Mouse (Mus musculus): ENCODE results near the gene Gtpbp3. TPM values are rescaled to one million over a fixed set of nuclear protein-coding genes. Genes with fewer than 3 reads are reported as not detected.
"Not testable (repeated sequence)": the region's sequence is repeated elsewhere in the genome, so short reads cannot be mapped to it uniquely, and the experiment has no call there.

The Gtpbp3 gene
- total RNA-seq, 2 experiments from 2014 or later = 16.4 to 18.7 TPM

DNA sequence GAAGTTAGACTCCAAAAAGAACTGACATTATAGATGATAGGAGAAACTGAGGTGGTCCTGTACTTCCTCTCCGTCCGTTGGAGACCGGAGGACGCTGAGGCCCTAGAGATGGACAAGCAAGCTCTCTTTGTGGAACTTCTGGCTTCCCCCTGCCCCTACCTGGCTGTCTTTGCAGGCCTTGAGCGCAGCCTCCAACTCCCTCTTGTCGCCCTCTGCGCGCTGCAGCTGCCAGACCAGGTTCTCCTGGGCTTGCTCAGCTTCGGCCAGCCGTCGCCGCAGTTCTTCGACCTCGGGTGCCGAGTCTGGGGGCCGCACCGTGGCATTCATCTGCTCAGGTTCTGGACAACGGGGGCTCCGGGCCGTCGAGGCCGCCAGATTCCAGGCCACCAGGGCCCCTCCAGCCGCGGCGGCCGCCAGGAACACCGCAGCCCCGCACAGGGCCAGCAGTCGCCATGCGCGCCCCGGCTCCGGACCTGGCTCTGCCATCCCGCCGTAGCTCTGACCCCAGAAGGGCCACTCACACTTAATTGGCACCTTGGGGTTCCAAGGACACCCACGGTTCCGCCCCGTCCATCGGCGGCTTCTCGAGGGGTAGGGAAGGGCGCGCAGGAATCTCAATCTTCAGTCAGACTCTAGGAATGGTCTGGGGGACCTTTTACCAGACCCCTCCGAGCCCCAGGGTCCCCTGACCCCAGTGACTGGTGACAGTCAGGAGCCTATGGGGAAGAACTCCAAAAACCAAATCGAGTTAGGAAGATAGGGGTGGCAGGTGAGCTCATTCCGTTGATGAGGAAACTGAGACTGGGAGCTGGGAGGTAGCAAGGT is 37.5 kb downstream of the Gtpbp3 start, which contains the start of gene Ccdc194:
Ccdc194 (minus strand) TSS at position 486 of the 825 bp plus-strand sequence.
- no peak for DNase-seq
- intact Hi-C loops (cut with DNase I) = no loop called here

DNA sequence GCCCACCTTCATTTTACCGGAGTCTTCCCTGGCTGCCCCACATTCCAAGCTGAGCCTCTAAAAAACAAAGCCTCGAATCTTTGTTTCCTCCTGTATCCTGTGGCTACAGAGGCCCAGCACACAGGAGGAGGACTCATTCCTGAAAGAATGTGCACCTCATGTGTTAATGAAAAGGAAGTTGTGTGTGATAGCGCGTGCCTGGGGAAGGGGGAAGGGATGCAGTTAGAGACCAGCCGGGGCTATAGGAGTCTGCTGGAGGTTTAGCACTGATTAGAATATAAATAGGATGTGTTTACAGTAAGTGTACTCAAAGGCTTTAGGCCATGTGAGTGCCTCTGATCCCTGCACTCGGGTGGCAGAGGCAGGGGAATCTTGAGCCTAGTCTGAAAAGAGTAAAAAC is 38.4 kb downstream of the Gtpbp3 start:
- intact Hi-C loops (cut with DNase I) = no loop called here
- no peak for DNase-seq

DNA sequence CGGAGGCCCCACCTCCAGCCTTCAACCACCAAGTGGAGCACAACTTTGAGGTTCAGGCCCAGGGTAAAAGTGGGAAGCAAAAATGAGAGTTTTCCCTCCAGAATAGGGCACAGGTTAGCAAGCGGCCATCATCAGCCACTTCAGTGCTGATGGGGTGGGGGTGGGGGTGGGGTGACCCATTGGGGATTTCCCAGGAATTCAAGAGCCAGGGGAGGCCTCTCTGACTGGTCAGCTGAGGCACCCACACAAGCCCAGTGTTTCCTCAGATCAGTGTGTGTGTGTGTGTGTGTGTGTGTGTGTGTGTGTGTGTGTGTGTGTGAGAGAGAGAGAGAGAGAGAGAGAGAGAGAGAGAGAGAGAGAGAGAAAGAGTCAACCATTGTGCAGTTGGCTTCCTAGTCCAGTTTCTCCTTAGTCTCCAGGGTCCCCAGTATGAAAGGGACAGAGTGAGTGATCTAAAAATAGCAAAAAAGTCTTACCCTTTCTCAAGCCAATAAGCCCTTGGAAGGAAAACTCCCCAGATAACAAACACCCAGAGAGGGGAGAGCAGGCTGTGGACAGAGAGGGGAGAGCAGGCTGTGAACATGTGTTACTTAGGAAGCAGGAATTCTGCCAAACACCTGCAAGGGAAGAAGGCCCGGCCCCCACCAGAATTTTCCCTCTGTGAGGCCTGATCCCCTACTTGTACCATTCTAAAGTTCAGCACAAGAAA is 39.4 kb downstream of the Gtpbp3 start:
- intact Hi-C loops (cut with DNase I) = no loop called here
- DNase-seq = peak in 1 of 2 experiments; percentile 40

DNA sequence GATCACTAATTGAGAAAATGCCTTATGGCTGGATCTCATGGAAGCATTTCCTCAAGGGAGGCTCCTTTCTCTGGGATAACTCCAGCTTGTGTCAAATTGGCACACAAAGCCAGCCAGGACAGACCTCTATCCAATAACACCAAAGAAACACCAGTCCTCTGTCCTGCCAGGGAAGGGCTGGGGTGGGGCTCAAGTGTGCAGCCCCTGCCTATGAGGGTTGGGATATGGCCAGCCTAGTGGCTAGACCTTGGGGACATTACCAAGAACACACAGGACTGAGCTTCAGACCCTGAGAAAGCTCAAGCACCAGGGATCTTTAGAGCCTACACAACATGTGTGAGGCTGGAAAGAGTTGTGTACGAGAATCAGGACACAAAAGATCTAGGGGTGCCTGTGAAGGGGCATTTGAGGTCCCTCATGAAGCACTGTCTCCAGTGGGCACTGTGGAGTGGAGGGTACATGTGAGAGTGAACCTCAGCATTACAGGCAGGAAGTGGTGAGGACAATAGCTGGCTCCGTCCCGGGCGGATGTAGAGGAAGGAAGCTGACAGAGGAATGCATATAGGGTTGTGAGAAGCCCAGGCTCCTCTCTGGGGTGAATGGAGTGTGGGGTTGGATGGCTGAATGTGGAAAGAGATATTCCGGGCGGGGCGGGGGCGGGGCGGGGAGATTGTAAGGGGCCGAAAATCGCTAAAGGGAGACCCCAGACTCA is 40.6 kb downstream of the Gtpbp3 start:
- peak; percentile 45 to 48 for DNase-seq
- intact Hi-C loops (cut with DNase I) = no loop called here

DNA sequence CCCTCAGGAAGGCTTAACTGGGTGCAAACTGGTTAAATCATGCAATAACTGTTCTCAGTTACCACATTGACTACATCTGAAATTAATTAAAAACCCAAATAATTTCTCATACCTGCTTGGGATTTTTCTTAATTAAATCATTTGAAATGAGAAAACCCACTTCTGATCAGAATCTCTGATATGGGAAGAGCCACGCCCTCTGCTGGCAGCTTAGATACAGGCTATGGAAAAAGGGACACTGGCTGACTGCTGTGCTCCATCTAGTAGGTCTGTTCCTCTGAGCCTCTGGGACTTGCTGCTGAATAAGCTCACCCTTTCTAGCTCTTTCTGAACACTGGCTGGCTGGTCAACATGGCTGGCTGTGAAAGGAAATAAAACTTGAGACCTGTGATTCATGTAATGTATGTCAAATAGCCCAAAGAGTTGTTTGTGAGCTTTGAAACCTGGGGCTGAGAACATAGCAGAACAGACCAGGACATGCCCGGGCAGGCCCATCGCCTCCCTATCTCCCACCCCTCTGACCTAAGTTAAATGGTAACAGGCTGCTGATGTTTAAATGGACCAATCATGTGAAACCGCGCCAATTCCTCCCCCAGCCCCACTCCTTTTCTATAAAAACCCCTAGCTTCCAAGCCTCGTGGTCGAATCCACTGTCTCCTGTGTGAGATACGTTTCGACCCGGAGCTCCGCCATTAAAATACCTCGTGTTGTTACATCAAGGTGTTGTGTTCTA is 43.0 kb downstream of the Gtpbp3 start:
- intact Hi-C loops (cut with DNase I) = not testable (repeated sequence)
- DNase-seq = peak in 1 of 2 experiments; percentile 42

DNA sequence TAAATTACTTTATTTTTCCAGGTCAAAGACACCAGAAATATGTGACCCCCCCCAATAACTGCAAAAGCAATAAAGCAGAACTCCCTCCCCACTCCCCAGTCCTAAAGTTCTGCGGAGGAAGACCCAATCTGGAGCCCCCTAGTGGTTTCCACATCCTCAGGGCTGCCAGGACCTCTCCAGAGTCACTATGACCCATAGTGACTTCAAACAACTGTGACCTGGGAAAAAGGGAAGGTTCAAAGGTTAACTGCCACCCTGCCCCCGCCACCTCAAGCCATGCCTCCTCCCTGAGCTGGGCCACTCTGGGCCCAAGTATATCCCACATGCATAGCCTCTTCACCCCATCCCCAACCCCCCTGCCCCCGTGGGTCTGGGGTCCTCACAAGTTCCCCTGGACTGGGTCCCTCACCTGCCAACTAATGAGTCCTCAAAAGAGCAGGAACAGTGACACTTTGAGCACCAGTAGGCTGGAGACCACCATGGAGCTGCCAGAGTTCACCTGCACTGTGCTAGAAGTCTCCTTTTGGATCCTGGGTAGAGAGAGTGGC is 46.4 kb downstream of the Gtpbp3 start:
- no peak for DNase-seq
- intact Hi-C loops (cut with DNase I) = no loop called here

DNA sequence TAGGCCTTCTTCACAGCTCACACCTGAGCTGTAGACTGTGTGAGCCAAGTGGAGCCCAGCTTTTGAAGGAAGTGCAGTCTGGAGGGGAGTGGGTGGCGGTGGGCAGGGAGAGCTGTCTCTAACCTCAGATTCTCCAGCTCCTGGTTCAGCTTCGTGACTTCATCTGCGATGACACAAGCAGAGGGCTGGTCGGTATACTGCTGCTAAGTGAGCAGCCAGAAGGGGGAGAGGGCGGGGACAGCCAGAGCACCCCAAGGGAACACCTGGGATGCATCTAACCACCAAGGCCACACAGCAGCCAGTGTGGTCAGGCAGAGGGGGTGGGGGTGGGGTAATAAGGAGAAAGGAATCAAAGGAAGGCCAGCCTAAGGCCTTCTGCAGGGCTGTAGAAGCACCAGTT is 47.8 kb downstream of the Gtpbp3 start:
- intact Hi-C loops (cut with DNase I) = no loop called here
- DNase-seq = no peak

DNA sequence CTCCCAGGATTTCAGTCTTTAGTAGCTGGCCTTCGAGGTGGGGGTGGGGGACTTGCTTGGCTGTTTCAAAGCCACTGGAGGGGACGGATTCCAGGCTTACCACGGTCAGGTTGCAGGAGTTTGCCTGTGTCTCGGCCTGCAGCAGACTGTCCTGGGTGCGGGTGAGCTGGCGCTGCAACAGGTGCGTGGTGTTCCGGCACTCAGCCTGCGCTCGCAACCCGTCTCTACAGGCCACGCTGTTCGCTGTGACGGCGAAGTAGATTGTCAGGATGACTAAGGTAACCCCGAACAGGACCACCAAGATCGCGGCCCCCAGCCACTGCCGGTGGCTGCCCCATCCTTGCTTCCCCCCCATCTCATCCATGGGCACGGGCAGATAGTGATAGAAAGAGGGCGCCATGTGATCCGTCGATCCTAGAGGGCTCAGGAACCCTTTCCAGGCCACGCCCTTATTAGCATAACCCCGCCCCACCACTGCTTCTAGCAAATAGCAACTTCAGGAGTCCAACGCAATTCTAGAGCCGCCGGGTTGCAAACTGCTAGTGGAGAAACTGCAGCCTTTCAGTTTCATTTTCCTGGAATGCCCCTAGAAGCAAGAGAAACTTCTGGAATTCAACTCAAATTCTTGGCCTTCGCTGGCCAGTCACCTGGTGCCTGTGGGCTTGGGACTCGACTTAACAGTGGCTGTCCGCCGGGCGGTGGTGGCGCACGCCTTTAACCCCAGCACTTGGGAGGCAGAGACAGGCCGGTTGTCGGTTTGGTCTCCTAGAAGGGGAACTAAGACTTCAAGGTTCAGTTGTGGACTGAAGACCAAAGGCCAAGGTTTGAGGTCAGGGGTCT is 49.3 kb downstream of the Gtpbp3 start, which contains the start of gene Bst2:
Bst2 (minus strand) TSS at position 429 of the 840 bp plus-strand sequence.
- peak; percentile 82 to 87 for DNase-seq
- intact Hi-C loops (cut with DNase I) = no loop called here

DNA sequence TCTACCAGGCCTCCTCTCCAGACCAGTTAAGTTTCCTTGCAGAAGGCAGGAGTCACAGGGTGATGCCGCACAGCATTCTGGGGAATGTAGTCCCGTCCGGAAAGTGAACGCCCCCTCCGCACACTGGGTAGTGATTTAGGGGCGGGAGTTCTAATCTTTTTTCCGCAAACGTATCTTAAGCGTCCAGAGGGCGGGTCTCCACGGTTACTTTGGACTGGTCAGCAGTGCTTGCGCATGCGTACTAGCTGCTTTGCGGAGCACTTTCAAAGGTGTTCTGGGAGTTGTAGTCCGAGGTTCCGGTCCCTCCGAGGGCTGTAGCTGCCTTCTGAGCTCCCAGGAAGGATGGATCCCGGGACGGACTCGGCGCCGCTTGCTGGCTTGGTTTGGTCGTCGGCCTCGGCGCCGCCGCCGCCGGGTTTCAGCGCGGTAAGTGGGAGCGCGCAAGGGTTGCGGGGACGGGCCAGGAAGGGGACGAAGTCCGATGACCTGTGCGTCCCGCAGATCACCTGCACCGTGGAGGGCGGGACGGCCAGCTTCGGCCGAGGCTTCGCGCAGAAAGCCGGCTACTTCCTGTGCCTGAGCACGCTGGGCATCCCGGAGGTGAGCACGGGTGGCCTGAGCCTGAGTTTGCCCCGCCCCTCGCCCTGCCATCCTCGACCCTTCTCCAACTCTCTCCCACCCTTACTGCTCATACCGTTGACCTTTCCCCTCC is 54.9 kb downstream of the Gtpbp3 start, which contains the start of gene Mvb12a:
Mvb12a (plus strand) TSS at position 291 of the 712 bp plus-strand sequence.
- intact Hi-C loops (cut with DNase I) = no loop called here
- DNase-seq = peak; percentile 93 to 95

DNA sequence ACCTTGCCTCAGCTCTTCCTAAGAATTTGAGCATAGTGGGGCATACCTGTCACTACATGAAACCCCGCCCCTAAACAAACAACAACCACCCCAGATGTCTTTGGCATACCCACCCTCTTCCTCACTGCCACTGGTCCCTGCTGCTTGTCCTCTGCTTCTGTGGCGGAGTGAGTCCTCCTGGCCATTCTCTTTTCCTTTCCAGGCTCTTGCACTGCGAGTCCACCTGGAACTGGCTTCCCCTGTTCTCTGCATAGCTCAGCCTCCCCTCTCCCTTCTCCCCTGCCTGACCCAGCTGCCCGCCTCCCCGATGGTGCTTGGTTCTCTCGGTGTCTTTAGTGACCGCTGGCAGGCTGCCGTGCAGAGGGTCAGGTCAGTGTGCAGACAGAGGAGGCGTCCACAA is 55.9 kb downstream of the Gtpbp3 start:
- intact Hi-C loops (cut with DNase I) = no loop called here
- no peak for DNase-seq

DNA sequence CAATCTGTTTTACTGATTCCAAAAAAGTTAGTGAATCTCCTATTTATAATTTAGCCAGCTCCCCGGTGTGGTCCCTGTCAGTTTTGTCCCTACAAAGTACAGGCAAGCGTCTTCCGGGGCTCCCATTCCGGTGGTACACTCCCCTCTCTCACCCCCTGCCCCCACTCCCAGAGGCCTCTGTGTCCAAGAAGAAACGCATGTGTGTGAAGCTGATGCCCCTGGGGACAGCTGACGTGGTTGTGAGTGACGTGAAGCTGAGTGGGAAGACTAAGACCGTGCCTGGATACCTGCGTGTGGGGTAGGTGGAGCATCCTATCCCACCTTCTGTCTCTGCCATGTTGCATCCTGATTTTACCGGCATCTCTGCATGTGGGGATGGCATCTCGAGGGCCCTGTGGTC is 57.1 kb downstream of the Gtpbp3 start:
- no peak for DNase-seq
- intact Hi-C loops (cut with DNase I) = no loop called here

DNA sequence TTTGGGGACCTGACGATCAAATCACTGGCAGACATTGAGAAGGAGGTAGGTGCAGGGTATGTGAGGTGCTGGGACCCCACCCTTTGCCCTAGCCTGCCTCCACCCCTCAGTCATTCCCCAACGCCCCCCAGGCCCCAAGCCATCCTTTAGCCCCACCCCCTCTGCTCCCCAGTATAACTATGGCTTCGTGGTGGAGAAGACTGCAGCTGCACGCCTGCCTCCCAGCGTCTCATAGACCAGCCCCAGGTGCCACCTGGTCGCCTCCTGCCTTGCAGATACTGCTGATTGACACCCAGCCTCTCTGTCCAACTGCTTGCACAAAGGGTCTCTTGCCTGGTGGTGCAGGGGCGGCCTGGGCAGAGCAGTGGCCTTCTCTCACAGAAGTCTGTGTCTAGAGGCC is 59.7 kb downstream of the Gtpbp3 start:
- intact Hi-C loops (cut with DNase I) = no loop called here

More for the DNA sequence above, 59.7 kb downstream of the Gtpbp3 start:
- no peak for DNase-seq

Other genes with a start within 250 kb of the Gtpbp3 start
- gene Myo9b, start 215.4 kb upstream of the Gtpbp3 start, total RNA-seq (2021) = 10 to 100 TPM; 27.8 to 32.8 TPM
- gene Haus8, start 215.2 kb upstream of the Gtpbp3 start, total RNA-seq (2021) = 10 to 100 TPM; 23.9 to 28.8 TPM
- 100 to 1,000 TPM in 1 of 2 experiments, 10 to 100 TPM in 1; 96.5 to 108 TPM for gene Use1, start 121.3 kb upstream of the Gtpbp3 start, total RNA-seq (2021)
- gene Ocel1, start 116.8 kb upstream of the Gtpbp3 start, total RNA-seq (2021) = 10 to 100 TPM; 10.4 to 10.7 TPM
- 10 to 100 TPM; 48.5 to 52.3 TPM for gene Nr2f6, start 106.1 kb upstream of the Gtpbp3 start, total RNA-seq (2021)
- gene Ushbp1, start 92.3 kb upstream of the Gtpbp3 start, total RNA-seq (2021) = 10 to 100 TPM; 40.5 to 45.1 TPM
- gene Babam1, start 91.2 kb upstream of the Gtpbp3 start, total RNA-seq (2021) = 10 to 100 TPM; 57.0 to 62.9 TPM
- gene Ankle1, start 82.1 kb upstream of the Gtpbp3 start, total RNA-seq (2021) = 1 to 10 TPM in 1 of 2 experiments, under 1 TPM in 1; 0.96 to 2.0 TPM
- 10 to 100 TPM; 29.1 to 31.9 TPM for gene Abhd8, start 24.4 kb upstream of the Gtpbp3 start, total RNA-seq (2021)
- gene Mrpl34, start 23.1 kb upstream of the Gtpbp3 start, total RNA-seq (2021) = 100 to 1,000 TPM; 111 to 124 TPM
- gene Dda1, start 18.9 kb upstream of the Gtpbp3 start, total RNA-seq (2021) = 10 to 100 TPM; 33.5 to 36.4 TPM
- gene Ano8, start 2.1 kb upstream of the Gtpbp3 start, total RNA-seq (2021) = 10 to 100 TPM; 16.6 to 18.4 TPM
- 10 to 100 TPM; 19.3 to 26.2 TPM for gene Plvap, start 23.6 kb downstream of the Gtpbp3 start, total RNA-seq (2021)
- gene Ccdc194, start 37.6 kb downstream of the Gtpbp3 start, total RNA-seq (2021) = under 1 TPM in 1 of 2 experiments, not detected in 1; 0.12 TPM
- 10 to 100 TPM; 12.3 to 16.5 TPM for gene Bst2, start 49.4 kb downstream of the Gtpbp3 start, total RNA-seq (2021)
- 10 to 100 TPM; 28.8 to 29.7 TPM for gene Mvb12a, start 54.8 kb downstream of the Gtpbp3 start, total RNA-seq (2021)
- under 1 TPM; 0.17 to 0.22 TPM for gene Tmem221, start 70.8 kb downstream of the Gtpbp3 start, total RNA-seq (2021)
- gene Nxnl1, start 78.5 kb downstream of the Gtpbp3 start, total RNA-seq (2021) = under 1 TPM; 0.10 to 0.17 TPM
- 100 to 1,000 TPM; 127 to 151 TPM for gene Slc27a1, start 80.8 kb downstream of the Gtpbp3 start, total RNA-seq (2021)
- 10 to 100 TPM; 72.9 to 74.2 TPM for gene Pgls, start 104.1 kb downstream of the Gtpbp3 start, total RNA-seq (2021)
- 1 to 10 TPM; 1.6 to 2.7 TPM for gene Fam129c, start 109.5 kb downstream of the Gtpbp3 start, total RNA-seq (2021)
- gene Colgalt1, start 122.9 kb downstream of the Gtpbp3 start, total RNA-seq (2021) = 10 to 100 TPM; 44.1 TPM
- 1 to 10 TPM in 1 of 2 experiments, under 1 TPM in 1; 0.93 to 1.1 TPM for gene Unc13a, start 183.7 kb downstream of the Gtpbp3 start, total RNA-seq (2021)
- 10 to 100 TPM; 11.7 to 13.3 TPM for gene Jak3, start 188.2 kb downstream of the Gtpbp3 start, total RNA-seq (2021)
- gene Insl3, start 201.1 kb downstream of the Gtpbp3 start, total RNA-seq (2021) = 1 to 10 TPM; 5.0 to 7.0 TPM
- gene B3gnt3, start 213.7 kb downstream of the Gtpbp3 start, total RNA-seq (2021) = 10 to 100 TPM in 1 of 2 experiments, 1 to 10 TPM in 1; 9.4 to 11.4 TPM
- 1 to 10 TPM; 1.4 to 5.7 TPM for gene Fcho1, start 237.6 kb downstream of the Gtpbp3 start, total RNA-seq (2021)